Mouse (Mus musculus) ES-E14 (cell line): ENCODE results near the gene Nr5a2.

Experiments used
- CHD2 ChIP-seq: IDR thresholded peaks from 2 replicates; pipeline ENCODE4 v1.6.1; 2014; ENCODE audit warnings: mild to moderate bottlenecking, low read depth, low read length, inconsistent platforms
- HCFC1 ChIP-seq: IDR thresholded peaks from 2 replicates; pipeline ENCODE4 v1.6.1; 2012; ENCODE audit warnings: low read length, inconsistent platforms, borderline replicate concordance; ENCODE audit not compliant: insufficient read depth
- MAFK ChIP-seq: IDR thresholded peaks from 2 replicates; pipeline ENCODE4 v1.6.1; 2014; ENCODE audit warnings: mild to moderate bottlenecking, low read depth, low read length, inconsistent platforms; ENCODE audit not compliant: insufficient read depth
- ZC3H11A ChIP-seq: IDR thresholded peaks from 2 replicates; pipeline ENCODE4 v1.6.1; 2012; ENCODE audit warnings: low read depth, mild to moderate bottlenecking, inconsistent platforms, low read length, borderline replicate concordance
- ZNF384 ChIP-seq: IDR thresholded peaks from 2 replicates; pipeline ENCODE4 v1.6.1; 2012; ENCODE audit warnings: low read depth, low read length, inconsistent platforms

DNA sequence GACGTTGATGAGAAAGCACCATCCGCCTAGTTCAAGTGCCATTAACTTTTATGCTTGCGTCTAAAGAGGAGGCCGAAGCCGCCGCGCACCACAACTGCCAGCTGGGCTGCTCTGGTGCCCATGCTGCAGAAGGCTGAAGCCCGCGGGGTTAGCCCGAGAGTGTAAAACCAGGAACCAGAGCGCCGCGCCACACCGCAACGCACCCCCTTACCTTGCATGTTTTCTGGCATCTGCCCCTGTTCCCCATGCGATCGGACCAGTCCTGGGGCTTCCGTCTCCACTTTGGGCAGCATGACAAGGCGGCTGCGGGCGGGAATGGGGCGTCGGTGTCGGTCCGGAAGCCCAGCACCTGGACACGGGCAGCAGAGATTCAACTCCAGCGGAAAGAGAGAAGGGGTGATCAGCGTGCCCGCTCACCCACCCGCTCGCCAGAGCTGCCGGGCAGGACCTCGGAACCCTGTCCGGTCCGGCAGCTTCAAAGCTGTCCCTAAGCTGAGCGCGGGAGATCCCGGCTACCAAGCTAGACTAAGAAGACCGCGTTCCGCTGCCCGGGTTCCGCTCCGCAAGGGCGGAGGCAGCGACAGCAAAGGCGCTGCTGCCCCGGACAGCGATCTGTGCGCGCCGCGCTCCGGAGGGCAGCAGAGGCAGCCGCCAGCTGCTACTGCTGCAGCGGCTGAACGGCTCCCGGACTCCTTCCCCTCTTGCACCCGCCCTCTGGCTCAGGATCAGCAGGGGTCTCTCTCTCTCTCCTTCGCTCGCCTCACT, 11.6 kb downstream of the Nr5a2 start:
- no peak for TF ChIP-seq HCFC1
- no peak for TF ChIP-seq MAFK
- TF ChIP-seq CHD2: no peak
- no peak for TF ChIP-seq ZNF384
- no peak for TF ChIP-seq ZC3H11A
